Mouse (Mus musculus): ENCODE measurements around the gene Sipa1l3.

Gene Sipa1l3

DNA sequence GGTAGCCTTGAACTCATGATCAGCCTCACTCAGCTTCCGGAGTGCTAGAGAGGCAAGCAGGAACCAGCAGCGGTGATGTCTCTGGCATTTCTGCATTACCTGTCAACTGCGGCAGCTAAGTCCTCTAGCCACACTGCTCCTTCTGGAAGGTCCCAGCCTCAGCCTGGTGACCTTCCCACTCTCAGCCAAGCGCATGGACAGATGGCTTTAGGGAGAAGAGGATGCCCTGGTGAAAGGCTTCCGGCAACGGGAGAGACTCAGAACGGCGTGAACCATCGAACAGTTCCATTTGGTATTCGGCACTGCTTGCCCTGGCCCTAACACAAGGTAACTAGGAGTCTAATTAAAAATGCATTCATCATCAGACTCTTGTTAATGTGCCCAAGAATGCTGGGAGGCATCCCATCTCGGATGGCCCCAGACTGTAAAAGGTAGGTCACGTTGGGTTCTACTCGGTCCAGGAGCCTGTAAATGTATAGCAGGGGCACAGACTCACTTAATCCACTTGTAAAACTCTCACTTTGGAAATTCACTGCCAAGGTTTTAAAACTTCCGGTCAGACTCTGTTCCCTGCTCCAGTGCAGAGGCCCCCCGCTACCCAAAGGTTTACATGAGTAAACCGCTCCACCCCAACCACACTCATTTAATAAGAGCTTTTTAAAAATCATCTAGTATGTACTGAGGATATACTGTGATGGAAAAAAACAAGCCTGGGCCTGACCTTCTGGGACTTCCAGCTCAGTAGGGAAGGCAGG, 37.7 kb downstream of the Sipa1l3 start:
- CTCF ChIA-PET, result no interaction called here

DNA sequence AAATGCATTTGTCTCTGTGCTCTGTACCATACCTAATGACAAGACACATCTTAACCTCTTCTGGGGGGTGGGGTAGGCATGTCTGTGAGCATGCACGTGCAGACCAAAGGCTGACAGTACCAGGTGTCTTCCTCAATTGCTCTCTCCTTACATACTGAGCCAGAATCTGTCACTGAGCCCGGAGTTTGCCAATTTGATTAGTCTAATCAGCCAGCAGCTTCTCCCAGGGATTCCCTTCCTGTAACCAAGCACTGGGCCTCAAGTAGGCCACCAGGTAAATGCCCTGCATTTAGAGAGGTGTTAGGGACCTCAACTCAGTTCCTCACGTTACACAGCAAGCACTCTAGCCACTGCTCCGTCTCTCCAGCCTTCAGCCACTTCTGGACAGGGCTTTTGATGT, 38.3 kb downstream of the Sipa1l3 start:
- CTCF ChIA-PET, result no interaction called here

DNA sequence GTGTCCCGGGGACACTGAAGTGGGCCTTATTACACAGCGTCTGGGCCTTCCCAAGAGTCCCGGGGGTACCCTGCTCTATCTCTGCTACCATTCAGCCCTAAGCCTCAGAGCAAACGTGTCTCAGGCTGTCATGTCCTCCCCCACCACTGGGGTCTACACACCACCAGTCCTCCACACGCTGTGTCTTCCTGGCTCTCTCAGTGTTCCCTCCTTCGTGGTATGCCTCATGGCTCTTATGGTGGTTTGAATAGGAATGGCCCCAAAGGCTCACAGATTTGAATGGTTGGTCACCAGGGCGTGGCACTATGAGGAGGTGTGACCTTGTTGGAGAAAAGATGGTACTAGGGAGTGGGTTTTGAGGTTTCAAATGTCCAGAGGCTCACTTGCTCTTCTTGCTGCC, 43.4 kb downstream of the Sipa1l3 start:
- CTCF ChIA-PET, result no interaction called here

DNA sequence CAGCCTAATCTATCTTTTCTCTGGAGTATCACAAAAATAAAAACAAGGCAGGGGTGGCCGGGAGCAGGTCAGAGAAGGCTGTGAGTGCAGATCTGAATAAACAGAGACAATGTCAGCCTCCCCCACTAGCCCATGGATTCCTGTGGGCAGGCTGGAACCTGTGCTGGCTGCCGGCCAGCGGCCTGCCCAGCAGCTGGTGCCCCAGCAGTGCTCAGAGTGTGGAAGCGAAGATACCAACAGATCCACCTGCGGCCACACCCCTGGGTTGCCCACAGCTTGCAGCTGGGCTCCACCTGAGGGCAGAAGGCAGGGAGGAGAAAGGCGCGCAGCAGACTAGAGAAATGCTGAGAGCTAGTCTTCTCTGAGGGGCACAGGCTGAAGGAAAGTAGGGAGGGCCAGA, 47.1 kb downstream of the Sipa1l3 start:
- CTCF ChIA-PET, result no interaction called here

DNA sequence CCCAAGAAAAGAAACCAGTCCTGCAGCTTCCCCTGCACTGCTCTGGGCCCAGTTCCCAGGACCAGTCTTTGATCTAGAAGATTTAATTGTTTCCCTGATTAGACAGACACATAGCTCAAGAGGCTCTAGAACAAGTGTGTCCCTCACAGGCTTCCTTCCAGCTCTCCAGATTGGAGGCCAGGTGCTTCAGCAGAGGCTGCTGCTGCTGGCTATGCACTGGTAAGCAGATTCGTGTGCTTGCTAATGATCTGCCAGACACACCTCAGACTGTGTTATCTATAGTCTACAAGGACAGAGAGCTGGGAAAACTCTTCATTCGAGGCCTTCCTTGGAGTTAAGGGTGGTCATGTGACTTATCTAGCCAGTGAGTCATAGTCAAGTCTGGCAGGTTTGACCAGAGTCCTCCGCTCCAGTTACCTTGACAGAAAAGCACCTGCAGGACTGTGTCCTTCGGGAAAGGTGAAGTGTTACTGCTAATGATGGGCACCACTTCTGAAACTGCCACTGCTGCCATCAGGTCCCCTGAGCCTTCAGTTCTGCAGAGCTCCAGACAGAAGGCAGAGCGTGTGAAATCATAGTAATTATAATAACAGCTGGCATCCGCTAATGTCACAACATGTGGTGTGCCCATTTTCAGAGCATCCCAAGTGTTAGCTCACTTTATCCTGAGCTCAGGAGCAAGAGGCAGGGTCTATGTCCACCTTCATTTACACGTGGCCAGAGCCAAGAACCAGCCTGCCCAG, 48.7 kb downstream of the Sipa1l3 start:
- CTCF ChIA-PET, result no interaction called here

DNA sequence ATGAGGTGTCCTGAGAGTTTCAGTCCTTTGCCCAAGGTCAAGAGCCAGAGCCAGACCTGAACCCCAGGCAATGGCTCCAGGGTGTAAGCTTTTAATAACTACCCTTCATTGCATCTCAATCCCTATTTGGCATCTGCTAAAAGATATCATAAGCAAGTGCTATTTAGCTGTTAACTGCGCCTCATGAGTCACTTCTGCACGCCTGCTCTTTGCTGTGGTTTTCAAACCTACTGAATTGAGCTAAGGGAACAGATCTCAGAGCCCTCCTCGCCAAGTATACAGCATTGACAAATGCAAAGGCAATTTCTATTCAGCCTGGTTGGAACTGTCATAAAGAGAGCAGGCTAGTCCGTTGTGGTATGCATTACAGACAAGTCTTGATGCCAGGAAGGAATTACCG, 49.8 kb downstream of the Sipa1l3 start:
- CTCF ChIA-PET, result no interaction called here

DNA sequence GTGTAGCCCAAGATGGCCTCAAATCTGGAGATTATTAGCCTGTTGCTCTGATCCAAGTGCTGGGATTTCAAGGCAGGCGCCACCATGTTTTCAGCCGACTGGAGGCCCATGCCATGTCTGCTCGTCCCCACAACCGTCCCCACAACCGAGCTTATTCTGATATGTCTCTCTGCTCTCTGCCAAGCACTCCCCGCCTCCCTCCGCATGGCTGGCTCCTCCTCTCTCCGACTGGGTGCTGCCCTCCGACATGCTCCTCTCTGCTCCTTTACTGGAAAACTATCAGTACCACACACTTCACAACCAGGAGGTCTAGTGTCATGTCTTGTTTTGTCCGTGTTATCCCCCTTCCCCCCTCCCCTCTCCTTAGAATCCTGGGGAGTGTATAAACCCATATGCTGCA, 51.9 kb downstream of the Sipa1l3 start:
- CTCF ChIA-PET, result no interaction called here

DNA sequence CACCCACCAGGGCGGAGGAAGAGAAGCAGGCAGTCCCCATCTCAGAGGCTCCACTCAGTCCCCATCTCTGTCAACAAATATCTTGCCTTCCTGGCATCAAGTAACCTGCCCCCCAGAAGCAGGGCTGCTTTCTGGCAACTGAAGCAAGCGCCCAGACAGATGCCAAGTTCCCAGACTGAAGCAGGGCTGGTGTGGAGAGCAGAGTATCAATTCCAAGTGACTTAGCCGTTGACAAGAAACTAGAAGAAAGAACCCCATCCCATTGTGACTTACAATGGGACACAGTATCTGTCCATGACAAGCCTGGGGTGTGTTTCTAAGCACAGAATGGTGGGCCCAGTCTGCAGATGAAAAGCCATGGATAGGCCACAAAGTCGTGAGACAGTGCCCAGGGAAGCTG, 52.7 kb downstream of the Sipa1l3 start:
- CTCF ChIA-PET, result no interaction called here

DNA sequence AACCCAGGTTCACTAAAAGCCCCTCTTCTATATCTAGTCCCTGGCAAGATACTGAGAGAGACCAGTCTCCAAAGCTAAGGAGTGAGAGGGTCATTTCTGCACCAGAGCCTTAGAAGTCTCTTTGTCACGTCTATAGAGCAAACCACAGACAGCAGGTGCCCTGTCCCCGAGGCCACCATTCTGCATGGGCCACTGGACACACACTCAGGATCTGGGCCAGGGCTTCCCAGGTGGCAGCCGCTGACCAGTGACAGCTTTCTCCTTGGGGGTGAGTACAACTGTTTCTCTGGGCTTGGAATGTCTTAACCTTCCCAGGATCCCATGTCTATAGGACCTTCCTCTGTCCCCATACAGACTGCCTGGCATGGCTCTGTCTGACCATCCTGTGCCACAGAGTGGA, 55.6 kb downstream of the Sipa1l3 start:
- CTCF ChIA-PET, result no interaction called here

DNA sequence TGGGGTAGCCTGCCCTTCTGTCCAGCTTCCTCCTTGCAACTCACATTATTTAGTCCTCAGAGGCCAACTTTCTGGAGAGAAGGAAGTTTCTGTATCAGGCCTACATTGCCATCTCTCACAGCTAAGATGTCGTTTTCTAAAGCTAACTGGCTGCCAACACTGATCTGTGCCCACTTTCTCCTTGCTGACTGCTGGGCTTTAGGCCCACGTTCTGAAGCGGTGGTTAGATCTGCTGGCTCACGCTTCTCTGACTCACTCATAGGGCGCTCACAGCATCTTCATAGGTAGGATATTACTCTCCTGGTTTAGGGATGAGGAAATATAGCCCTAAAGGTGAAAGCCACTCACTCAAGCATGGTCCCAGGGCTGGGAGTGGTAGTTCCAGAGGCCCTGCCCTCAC, 56.3 kb downstream of the Sipa1l3 start:
- CTCF ChIA-PET, result no interaction called here

DNA sequence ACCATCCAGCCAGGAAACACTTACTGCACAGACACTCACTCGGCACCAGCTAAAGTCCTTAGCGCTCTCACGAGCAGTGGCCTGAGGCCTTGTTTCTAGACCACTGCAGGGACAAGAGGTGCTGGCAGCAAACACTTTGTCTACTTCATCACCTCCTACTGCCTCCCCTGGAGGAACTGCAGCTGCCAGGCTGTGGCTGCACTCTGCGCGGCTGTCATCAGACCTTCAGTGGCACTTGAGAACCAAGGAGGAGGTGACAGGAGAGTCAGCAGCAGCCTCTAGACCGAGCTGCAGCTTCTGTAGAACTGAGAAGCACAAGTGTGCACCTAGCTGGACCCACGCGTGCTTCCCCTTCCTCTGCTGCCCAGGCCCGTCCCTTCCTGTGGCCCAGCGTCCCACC, 56.9 kb downstream of the Sipa1l3 start:
- CTCF ChIA-PET, result no interaction called here

DNA sequence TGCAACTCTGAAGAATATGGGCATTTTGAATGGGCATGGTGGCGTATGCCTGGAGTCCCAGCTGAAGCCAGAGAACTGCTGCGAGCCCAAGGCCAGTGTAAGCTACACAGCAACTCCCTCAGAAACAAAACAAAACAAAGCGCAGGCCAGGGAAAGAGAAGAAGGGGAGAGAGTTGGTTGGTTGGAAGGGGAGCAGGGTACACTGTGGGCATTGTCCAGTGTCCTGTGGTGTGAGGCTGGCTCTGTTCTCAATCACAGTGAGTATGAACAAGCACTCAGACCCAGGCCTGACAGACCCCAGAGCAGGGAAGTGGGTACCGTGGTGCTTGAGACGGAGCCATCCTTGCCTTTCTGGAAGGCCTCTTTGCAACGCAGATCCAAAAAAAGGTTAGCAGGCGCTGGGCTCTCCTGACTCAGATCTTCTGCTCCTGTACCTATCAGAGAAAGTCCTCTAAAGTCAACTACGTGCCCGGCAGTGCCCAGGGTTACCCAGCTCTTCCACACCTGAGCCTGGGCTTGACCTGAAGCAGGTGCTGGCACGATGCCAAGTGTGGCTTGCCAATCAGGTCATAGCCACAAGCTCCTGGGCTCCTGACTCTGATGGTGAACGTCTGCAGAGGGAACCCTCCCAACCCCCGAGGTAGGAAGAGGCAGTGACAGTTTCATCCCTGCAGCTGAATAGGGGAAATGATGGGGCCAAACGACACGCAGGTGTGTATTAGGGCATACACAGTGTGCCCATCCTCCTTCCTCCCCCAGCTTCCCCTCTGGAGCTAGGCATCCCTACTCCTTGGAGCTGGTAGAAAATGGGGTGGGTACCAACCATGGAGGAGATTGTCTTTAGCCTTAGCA, 59.3 kb downstream of the Sipa1l3 start:
- CTCF ChIA-PET, result no interaction called here

DNA sequence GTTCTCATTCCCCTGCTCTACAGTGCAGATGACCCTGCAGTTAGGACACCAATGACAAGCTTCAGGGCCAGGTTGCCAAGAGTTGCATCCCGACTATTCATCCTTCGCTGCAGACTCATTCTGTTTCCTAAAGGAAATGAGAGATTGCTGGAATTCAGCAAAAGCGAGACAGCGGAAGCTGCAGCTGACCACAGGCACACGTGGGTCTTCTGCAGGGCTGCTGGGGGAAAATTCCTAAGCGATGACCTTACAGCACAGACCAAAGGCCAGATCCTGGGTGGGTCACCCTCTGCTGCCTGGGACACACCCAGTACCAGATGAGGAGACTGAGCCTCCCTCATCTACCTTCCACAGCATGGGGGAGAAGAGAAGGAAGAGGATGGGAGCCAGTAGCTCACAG, 60.7 kb downstream of the Sipa1l3 start:
- CTCF ChIA-PET, result no interaction called here

DNA sequence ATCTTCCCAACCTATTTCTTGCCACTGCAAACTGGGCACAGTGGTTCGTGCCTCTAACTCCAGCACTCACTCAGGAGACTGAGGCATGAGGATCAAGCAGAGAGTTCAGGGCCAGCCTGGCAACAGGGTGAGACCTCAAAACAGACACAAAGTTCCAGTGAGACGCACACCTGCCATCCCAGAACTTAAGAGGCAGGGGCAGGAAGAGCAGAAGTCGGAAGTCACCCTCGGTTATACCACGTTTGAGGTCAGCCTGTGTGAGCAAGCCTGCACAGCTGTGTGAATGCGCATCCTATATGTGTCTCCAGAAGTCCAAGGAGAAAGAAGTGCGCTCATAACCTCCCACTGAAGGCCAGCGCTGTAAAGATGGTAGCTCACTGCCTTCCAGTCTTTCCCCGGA, 61.7 kb downstream of the Sipa1l3 start:
- CTCF ChIA-PET, result interaction anchor here (0.6 kb wide), 1 partner anchor 161 kb away, joined by 12 read pairs; no protein-coding TSS in a partner anchor

DNA sequence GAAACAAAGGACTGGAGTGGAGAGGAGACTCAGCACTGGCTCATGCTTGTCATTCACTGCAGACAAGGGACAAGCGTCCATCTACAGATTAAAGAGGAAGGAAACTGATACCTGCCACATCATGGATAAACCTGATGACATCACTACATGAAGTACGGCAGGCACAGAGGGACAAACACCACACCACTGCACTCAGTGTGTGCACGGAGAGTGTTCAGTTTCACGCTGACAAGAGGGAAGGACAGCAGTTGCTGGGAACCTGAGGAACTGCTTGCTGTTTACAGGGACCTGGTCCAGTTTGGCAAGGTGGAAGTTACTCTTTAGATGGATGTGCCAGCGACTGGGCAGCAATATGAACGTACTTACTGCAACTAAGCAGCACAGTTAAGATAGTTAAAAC, 62.9 kb downstream of the Sipa1l3 start:
- CTCF ChIA-PET, result no interaction called here

DNA sequence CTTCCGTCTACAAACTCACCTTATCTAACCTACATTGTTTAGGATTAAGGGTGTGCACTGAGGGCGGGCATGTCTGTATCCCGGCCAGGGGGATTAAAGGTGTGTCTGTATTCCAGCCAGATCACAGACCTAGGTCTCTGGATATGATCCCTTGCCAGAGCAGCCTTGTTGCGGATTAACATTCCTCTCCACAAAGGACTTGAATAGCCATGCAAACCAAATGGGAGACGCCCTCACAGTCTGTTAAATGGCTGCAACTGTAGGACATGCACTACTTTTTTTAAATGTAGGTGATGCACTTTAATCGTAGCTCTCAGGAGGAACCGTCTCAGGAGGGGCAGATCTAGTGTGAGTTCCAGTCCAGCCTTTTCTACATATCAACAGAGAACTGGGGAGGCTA, 63.5 kb downstream of the Sipa1l3 start:
- CTCF ChIA-PET, result no interaction called here

DNA sequence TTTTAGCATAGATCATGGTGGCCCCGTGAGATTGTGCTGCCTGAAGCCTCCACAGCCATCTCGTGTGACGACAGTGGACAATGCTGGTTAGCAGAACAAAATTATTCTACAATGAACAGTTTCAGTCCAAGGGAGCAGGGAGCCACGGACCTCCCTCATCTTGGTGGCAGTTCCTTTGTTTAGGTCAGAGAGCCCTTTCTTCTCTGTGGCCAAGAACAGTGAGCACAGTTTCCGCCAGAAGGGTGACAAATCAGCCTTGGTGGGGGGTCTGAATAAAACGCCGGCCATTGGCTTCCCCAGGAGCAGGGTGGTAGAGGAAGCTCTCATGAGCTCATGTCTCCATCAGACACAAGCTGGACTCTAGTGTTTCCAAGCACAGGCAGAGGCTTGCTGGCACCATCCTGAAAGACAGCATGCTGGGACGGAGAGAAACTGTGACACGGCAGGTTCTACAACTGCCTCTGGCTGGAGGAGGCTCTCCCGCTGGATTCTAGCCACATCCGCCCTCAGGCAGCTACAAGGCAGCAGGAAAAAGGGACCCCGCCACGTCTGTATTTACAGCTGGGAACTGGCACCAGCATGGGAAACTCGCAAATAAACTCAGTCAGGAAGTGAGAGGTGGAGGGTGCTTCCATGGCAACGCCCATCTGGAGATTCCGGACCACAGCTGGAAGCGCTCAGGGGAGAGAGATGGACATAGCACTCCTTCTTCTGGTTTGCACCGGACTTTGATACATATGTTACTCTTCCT, 65.3 kb downstream of the Sipa1l3 start:
- CTCF ChIA-PET, result no interaction called here

DNA sequence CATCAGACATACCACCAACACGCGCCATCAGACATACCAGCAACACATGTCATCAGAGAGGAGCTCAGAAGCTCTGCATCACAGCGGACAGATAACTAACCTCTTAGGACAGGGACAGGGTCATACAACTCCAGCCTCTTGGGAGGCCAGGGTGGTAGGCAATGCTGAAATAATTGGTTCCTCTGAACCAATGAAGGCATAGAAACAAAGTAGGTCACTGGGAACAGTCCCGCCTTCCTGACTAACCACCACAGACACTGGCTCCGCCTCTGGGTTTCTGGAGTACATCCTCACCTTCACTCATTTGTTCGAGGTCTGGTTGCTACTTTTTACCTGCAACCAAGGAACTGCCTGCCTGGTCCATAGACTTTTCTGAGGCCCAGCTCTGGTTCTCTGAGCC, 66.1 kb downstream of the Sipa1l3 start:
- CTCF ChIA-PET, result no interaction called here

DNA sequence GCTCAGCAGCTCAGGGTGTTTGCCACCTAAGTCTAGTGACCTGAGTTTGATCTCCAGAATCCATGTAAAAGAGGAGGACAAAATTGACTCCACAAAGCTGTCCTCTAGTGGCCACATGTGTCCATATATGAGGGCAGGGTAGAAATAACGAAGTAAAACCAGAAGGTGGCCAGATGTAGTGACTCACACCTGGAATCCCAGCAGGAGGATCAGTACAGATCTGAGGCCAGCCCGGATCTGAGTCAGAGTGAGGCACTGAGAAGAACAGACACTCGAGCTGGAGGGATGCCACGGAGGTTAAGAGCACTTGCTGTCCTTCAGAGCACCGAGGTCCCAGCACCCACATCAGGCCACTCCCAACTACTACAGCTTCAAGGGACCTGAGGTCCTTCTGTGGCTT, 68.3 kb downstream of the Sipa1l3 start:
- CTCF ChIA-PET, result no interaction called here

DNA sequence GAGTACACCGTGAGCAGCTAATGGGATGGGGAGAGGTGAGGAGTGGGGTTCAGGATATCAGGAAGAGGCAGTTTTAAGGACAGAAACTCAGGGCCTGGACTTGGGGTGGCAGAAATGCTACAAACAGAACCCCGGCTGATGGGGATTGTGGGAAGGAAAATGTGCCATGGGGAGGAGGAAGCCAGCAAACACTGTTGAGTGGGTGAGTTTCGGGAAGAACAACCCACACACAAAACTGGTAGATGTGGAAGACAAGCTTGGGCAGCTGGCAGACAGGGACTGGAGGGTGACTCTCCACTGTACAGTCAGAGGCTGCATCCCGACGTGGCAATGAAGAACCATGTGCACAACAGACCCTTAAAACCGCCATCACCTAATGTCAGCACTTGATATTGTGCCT, 69.6 kb downstream of the Sipa1l3 start:
- CTCF ChIA-PET, result no interaction called here

DNA sequence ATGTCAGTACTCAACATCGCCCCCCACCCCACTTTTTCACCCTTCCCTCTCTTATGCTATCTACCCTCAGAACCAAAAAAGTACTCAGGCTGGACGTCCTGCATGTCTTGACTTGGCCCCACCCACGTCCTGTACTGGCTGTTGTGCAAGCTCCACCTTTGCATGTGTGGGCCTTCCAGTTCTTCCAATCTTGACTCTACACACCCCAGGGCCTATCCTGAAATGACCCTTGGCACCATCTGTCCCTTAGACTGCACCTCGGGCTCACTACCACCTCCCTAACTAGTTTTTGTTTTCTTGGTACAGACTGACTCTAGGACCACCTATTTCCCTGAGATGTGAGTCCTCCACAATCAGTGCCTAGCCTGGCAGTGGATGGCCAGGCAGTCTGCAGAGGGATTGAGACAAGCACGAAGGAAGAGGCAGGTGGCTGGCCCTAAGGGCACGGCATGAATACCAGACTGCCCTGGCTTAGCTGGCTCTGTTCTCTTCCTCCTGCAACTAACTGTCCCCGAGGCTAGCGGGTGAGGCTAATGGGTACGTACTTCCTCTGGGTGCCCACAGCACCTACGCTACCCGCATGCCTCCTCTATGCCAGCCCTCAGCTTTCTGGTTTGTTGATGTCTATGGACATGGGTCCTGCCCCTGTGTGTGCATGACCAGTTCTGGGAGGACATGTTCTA, 71.2 kb downstream of the Sipa1l3 start:
- CTCF ChIA-PET, result no interaction called here

DNA sequence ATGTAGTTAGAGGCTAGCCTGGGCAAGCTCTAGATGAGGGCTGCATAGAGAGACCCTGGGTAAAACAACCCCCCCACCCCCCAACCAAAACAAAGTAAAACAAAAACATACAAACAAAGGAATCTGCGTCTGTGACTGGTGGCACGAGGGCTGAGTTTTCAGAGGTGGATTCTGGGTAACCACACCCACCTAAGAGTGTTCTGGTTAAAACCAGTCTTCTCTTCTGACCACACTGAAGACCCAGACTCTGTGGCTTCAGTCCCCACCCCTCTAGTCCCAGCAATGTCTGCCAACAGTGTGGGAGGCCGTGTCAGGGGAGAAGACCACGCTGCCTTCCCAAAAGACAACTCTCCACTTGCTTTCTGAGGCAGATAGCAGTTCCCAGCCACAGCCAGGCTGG, 72.3 kb downstream of the Sipa1l3 start:
- CTCF ChIA-PET, result no interaction called here
